Mouse (Mus musculus): ENCODE results near the gene Lrp6. TPM values are rescaled to one million over a fixed set of nuclear protein-coding genes. Genes with fewer than 3 reads are reported as not detected.

Gene Lrp6
- polyA plus RNA-seq, 1 experiment: 3.6 TPM

DNA sequence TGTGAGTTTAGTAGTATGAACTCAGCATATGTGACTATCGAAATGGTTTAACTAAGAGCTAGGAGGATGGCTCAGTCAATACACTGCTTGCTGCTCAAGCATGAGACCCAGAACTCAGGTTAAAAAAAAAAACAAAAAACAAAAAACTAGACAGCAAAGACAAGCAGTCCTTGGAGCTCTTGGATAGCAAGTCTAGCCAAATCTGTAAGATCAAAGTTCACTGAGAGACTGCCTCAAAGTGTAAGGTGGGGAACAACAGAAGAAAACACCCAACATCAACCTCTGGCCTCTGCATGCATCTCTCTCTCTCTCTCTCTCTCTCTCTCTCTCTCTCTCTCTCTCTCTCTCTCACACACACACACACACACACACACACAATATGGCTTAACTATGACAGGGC is 9.7 kb downstream of the Lrp6 start:
- no peak overlapping the region for H3K4me3 ChIP-seq (ENCODE audit: control insufficient read depth, low read depth, low read length)
- no peaks in the 10 kb centered on the region; the same call in 1 of the 2 replicates for H3K4me1 ChIP-seq (ENCODE audit: control insufficient read depth, insufficient read depth, low read length)
- H3K27me3 ChIP-seq (ENCODE audit: control insufficient read depth, insufficient read depth, low read length): no peaks in the 10 kb centered on the region
- no peaks in the 10 kb centered on the region for H3K36me3 ChIP-seq (ENCODE audit: control insufficient read depth, insufficient read depth, low read length)
- no peak overlapping the region for H3K27ac ChIP-seq (ENCODE audit: control insufficient read depth, insufficient read depth, low read depth, low read length)
- TF ChIP-seq CTCF (IDR thresholded peaks at IDR 0.05; ENCODE audit: control insufficient read depth, insufficient read depth, insufficient replicate concordance, low read depth, low read length) (no peak), POLR2A (IDR thresholded peaks at IDR 0.05; ENCODE audit: control insufficient read depth, low read depth, low read length) (no peak)

DNA sequence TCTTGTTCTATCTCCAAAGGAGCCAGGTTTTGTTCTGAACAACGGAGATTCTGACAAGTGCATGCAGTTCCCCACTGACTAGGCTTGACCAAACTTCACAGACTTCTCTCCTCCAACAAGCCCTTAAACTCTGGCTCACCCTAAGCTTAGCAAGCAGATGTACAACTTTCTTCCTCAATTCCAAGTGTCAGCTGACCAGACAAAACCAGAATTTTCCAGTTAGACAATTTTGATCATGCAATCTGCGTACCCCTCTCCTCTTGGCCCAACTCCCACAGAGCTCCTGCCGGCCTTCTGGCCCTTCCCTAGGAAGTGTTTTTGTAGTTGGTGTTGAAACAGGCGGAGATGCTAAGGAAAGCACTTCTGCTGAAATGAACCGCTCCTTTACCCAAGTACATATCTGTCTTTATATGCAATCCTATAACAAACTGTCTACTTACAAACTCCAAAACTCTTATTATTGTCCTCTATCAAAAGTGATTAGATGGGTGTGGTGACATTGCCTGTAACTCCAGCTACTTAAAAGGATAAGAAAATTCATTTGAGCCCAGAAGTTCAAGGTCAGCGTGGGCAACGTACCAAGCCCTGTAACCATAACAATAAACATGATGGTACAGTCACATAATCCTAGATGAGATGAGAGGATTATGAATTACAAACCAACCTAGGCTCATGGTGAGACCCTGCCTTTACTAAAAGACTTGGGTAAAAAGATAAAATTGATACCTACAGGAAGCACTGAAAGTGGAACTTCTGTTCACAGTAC is 10.4 kb downstream of the Lrp6 start:
- no peaks in the 10 kb centered on the region for H3K36me3 ChIP-seq (ENCODE audit: control insufficient read depth, insufficient read depth, low read length)
- H3K4me1 ChIP-seq (ENCODE audit: control insufficient read depth, insufficient read depth, low read length): no peaks in the 10 kb centered on the region
- no peak for TF ChIP-seq CTCF (IDR thresholded peaks at IDR 0.05; ENCODE audit: control insufficient read depth, insufficient read depth, insufficient replicate concordance, low read depth, low read length)
- TF ChIP-seq POLR2A (IDR thresholded peaks at IDR 0.05; ENCODE audit: control insufficient read depth, low read depth, low read length): no peak
- H3K4me3 ChIP-seq (ENCODE audit: control insufficient read depth, low read depth, low read length): no peak overlapping the region
- no peaks in the 10 kb centered on the region for H3K27me3 ChIP-seq (ENCODE audit: control insufficient read depth, insufficient read depth, low read length)
- no peak overlapping the region for H3K27ac ChIP-seq (ENCODE audit: control insufficient read depth, insufficient read depth, low read depth, low read length)

DNA sequence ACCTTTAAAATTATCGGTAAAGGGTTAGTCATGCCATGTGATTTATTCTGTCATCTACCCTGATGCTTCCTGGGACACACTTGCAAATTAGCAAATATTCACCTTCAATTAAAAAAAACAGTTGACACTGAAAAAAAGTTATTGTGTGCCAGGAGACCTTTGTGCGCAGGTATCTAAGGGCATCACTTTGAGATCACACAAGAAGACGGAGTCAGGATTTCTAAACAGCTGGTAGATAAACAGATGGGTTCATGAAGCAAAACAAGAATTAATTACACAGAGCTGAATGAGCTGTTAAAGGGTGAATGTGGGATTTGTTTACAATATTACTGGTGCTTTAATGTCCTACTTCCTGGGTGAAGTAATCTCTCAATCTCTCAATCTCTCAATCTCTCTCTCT is 11.6 kb downstream of the Lrp6 start:
- no peak for TF ChIP-seq CTCF (IDR thresholded peaks at IDR 0.05; ENCODE audit: control insufficient read depth, insufficient read depth, insufficient replicate concordance, low read depth, low read length)
- TF ChIP-seq POLR2A (IDR thresholded peaks at IDR 0.05; ENCODE audit: control insufficient read depth, low read depth, low read length): no peak
- Histone ChIP-seq H3K27me3 (ENCODE audit: control insufficient read depth, insufficient read depth, low read length) (no peaks in the 10 kb centered on the region), H3K36me3 (ENCODE audit: control insufficient read depth, insufficient read depth, low read length) (no peaks in the 10 kb centered on the region), H3K4me1 (ENCODE audit: control insufficient read depth, insufficient read depth, low read length) (no peaks in the 10 kb centered on the region), H3K27ac (ENCODE audit: control insufficient read depth, insufficient read depth, low read depth, low read length) (no peak overlapping the region), H3K4me3 (ENCODE audit: control insufficient read depth, low read depth, low read length) (no peak overlapping the region)

DNA sequence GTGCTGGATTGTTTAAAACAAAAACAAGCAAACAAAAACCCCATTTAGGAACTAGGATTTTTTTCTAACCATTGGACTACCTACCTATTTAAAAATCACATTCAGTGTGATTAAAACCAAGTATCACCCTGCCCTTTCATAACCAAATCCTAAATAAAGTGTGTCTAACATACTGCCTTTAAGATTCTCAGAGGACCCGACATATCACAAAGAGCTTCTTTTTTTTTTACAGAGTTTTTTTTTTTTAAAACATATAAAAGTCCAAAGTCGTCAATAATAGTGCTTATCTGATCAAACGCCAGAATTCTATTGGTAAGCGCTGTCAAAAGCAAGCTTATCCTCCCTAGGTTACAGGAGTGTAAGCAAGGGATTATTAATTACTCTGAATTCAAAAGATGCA is 12.5 kb downstream of the Lrp6 start:
- Histone ChIP-seq H3K27me3 (ENCODE audit: control insufficient read depth, insufficient read depth, low read length) (no peaks in the 10 kb centered on the region), H3K36me3 (ENCODE audit: control insufficient read depth, insufficient read depth, low read length) (no peaks in the 10 kb centered on the region), H3K4me1 (ENCODE audit: control insufficient read depth, insufficient read depth, low read length) (no peaks in the 10 kb centered on the region), H3K4me3 (ENCODE audit: control insufficient read depth, low read depth, low read length) (no peak overlapping the region), H3K27ac (ENCODE audit: control insufficient read depth, insufficient read depth, low read depth, low read length) (no peak overlapping the region)
- TF ChIP-seq POLR2A (IDR thresholded peaks at IDR 0.05; ENCODE audit: control insufficient read depth, low read depth, low read length) (no peak), CTCF (IDR thresholded peaks at IDR 0.05; ENCODE audit: control insufficient read depth, insufficient read depth, insufficient replicate concordance, low read depth, low read length) (no peak)

DNA sequence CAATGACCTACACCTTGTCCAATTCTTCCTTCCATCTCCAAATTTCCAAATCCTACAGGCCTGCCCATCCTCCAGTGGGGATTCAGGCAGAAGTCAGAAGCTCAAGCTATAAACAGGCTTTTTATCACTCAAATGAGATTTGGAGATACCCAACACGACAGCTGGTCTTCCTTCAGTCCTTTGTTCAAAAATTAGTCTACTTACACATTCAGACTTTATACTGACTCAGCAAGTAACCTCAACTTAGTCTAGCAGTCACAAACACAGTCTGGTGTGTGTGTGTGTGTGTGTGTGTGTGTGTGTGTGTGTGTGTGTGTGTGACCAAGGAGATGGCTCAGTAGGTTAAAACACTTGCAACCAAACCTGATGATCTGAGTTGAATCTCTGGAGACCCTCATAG is 15.8 kb downstream of the Lrp6 start:
- H3K36me3 ChIP-seq (ENCODE audit: control insufficient read depth, insufficient read depth, low read length): no peaks in the 10 kb centered on the region
- H3K4me3 ChIP-seq (ENCODE audit: control insufficient read depth, low read depth, low read length): no peak overlapping the region
- TF ChIP-seq CTCF (IDR thresholded peaks at IDR 0.05; ENCODE audit: control insufficient read depth, insufficient read depth, insufficient replicate concordance, low read depth, low read length) (no peak), POLR2A (IDR thresholded peaks at IDR 0.05; ENCODE audit: control insufficient read depth, low read depth, low read length) (no peak)
- H3K27me3 ChIP-seq (ENCODE audit: control insufficient read depth, insufficient read depth, low read length): no peaks in the 10 kb centered on the region
- H3K27ac ChIP-seq (ENCODE audit: control insufficient read depth, insufficient read depth, low read depth, low read length): no peak overlapping the region
- no peaks in the 10 kb centered on the region for H3K4me1 ChIP-seq (ENCODE audit: control insufficient read depth, insufficient read depth, low read length)

DNA sequence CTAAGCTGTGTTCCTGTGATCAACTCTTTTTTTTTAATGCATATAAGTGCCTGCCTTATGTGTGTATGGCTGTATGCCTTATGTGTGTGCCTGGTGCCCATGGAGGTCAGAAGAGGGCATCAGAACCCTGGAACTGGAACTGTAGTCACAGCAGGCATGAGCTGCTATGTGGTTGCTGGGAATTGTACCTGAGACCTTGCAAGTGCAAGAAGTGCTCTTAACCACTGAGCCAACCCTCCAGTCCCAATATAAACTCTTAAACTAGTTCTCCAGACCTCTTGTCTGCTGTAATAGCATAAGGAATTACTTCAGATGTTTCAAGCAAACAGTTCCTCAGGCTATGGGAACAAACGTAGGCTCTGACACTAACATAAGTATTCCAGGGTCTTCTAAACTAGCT is 16.4 kb downstream of the Lrp6 start:
- H3K27ac ChIP-seq (ENCODE audit: control insufficient read depth, insufficient read depth, low read depth, low read length): no peak overlapping the region
- no peaks in the 10 kb centered on the region for H3K4me1 ChIP-seq (ENCODE audit: control insufficient read depth, insufficient read depth, low read length)
- H3K36me3 ChIP-seq (ENCODE audit: control insufficient read depth, insufficient read depth, low read length): no peaks in the 10 kb centered on the region
- H3K4me3 ChIP-seq (ENCODE audit: control insufficient read depth, low read depth, low read length): no peak overlapping the region
- no peaks in the 10 kb centered on the region for H3K27me3 ChIP-seq (ENCODE audit: control insufficient read depth, insufficient read depth, low read length)
- TF ChIP-seq CTCF (IDR thresholded peaks at IDR 0.05; ENCODE audit: control insufficient read depth, insufficient read depth, insufficient replicate concordance, low read depth, low read length) (no peak), POLR2A (IDR thresholded peaks at IDR 0.05; ENCODE audit: control insufficient read depth, low read depth, low read length) (no peak)

DNA sequence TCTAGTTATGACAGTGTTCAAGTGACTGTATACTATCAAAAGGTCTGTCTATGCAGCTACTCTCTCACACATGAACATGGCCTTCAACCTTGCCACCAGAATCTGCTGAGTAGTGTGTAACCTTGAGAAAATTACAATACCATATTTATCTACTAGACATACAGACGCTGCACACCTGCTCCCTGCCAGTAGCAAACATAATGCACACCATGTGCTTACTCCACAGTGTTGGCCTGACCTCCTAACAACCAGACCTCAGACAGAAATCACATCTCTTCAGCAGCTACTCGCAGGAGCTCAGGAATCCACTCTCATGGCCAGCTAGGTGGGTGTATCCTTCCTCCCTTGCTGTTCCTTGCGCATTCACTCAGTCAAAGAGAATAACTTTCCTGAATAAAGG is 21.9 kb downstream of the Lrp6 start:
- Histone ChIP-seq H3K27me3 (ENCODE audit: control insufficient read depth, insufficient read depth, low read length) (no peaks in the 10 kb centered on the region), H3K27ac (ENCODE audit: control insufficient read depth, insufficient read depth, low read depth, low read length) (no peak overlapping the region), H3K36me3 (ENCODE audit: control insufficient read depth, insufficient read depth, low read length) (no peaks in the 10 kb centered on the region), H3K4me3 (ENCODE audit: control insufficient read depth, low read depth, low read length) (no peak overlapping the region), H3K4me1 (ENCODE audit: control insufficient read depth, insufficient read depth, low read length) (no peaks in the 10 kb centered on the region)
- TF ChIP-seq POLR2A (IDR thresholded peaks at IDR 0.05; ENCODE audit: control insufficient read depth, low read depth, low read length) (no peak), CTCF (IDR thresholded peaks at IDR 0.05; ENCODE audit: control insufficient read depth, insufficient read depth, insufficient replicate concordance, low read depth, low read length) (no peak)
